Mouse (Mus musculus) spleen, postnatal 4 days (tissue): Measurements from ENCODE around the gene Arpp19.
A peak's percentile ranks its signal among the peaks of the same experiment; 100 is the strongest.

Experiments
- DNase-seq, 2 experiments: peaks; one replicate each; pipeline ENCODE4 v3.0.0; 2022; ENCODE audit warnings: low spot score in 2 of 2

Gene Arpp19

GRCm38 (mm10) chr9:75037451-75038356 lies at the start of gene Arpp19:
TSS of gene Arpp19 (plus strand) at chr9:75037614.
- DNase-seq = peak; percentile 73 to 88

GRCm38 (mm10) chr9:74988893-74989460 lies 48.4 kb upstream of the Arpp19 start:
- no peak for DNase-seq

GRCm38 (mm10) chr9:74989990-74990389 lies 47.4 kb upstream of the Arpp19 start:
- DNase-seq = no peak

- DNase-seq = no peak
Measured at GRCm38 (mm10) chr9:74994611-74995257, 42.7 kb upstream of the Arpp19 start.

GRCm38 (mm10) chr9:74996349-74996748 lies 41.1 kb upstream of the Arpp19 start:
- no peak for DNase-seq

GRCm38 (mm10) chr9:74997976-74998375 lies 39.4 kb upstream of the Arpp19 start:
- DNase-seq = no peak

GRCm38 (mm10) chr9:75001006-75001405 lies 36.4 kb upstream of the Arpp19 start:
- no peak for DNase-seq

- no peak for DNase-seq
Measured at GRCm38 (mm10) chr9:75001611-75002204, 35.7 kb upstream of the Arpp19 start.

GRCm38 (mm10) chr9:75002262-75002661 lies 35.2 kb upstream of the Arpp19 start:
- DNase-seq = no peak

- DNase-seq = no peak
Measured at GRCm38 (mm10) chr9:75004203-75004602, 33.2 kb upstream of the Arpp19 start.

- DNase-seq = no peak
Measured at GRCm38 (mm10) chr9:75016591-75016990, 20.8 kb upstream of the Arpp19 start.

- no peak for DNase-seq
Measured at GRCm38 (mm10) chr9:75019181-75019580, 18.2 kb upstream of the Arpp19 start.

GRCm38 (mm10) chr9:75019592-75019991 lies 17.8 kb upstream of the Arpp19 start:
- no peak for DNase-seq

GRCm38 (mm10) chr9:75020561-75020960 lies 16.9 kb upstream of the Arpp19 start:
- no peak for DNase-seq

GRCm38 (mm10) chr9:75022546-75022945 lies 14.9 kb upstream of the Arpp19 start:
- DNase-seq = no peak

- DNase-seq = no peak
Measured at GRCm38 (mm10) chr9:75023150-75023894, 14.1 kb upstream of the Arpp19 start.

- no peak for DNase-seq
Measured at GRCm38 (mm10) chr9:75024089-75024488, 13.3 kb upstream of the Arpp19 start.

- DNase-seq = no peak
Measured at GRCm38 (mm10) chr9:75025689-75026088, 11.7 kb upstream of the Arpp19 start.

GRCm38 (mm10) chr9:75032408-75032807 lies 5.0 kb upstream of the Arpp19 start:
- DNase-seq = no peak

- DNase-seq = no peak
Measured at GRCm38 (mm10) chr9:75033141-75033540, 4.3 kb upstream of the Arpp19 start.

GRCm38 (mm10) chr9:75034691-75035090 lies 2.7 kb upstream of the Arpp19 start:
- no peak for DNase-seq

GRCm38 (mm10) chr9:75035944-75036343 lies 1.5 kb upstream of the Arpp19 start:
- DNase-seq = no peak
